Mouse (Mus musculus) heart, postnatal 25 days (tissue): Measurements from ENCODE around the gene Eya2. TPM values are rescaled to one million over a fixed set of nuclear protein-coding genes. Genes with fewer than 3 reads are reported as not detected.
"Not testable (repeated sequence)": the region's sequence is repeated elsewhere in the genome, so short reads cannot be mapped to it uniquely, and the experiment has no call there.

ENCODE experiments used
- DNase-seq: peaks from one replicate; pipeline ENCODE4 v3.0.0; 2022; ENCODE audit warnings: low spot score
- intact Hi-C: fragments of 180-260 bp; cut with DNase I; formaldehyde crosslinking; loops from one replicate; pipeline ENCODE4 v1.15.1; 2025
- total RNA-seq, 2 experiments: library from RNA; stranded (reverse); gene quantifications; 2 replicates each; pipeline ENCODE4 v1.2.3; 2021

Gene Eya2
- total RNA-seq = 1 to 10 TPM; 1.4 to 1.8 TPM

DNA sequence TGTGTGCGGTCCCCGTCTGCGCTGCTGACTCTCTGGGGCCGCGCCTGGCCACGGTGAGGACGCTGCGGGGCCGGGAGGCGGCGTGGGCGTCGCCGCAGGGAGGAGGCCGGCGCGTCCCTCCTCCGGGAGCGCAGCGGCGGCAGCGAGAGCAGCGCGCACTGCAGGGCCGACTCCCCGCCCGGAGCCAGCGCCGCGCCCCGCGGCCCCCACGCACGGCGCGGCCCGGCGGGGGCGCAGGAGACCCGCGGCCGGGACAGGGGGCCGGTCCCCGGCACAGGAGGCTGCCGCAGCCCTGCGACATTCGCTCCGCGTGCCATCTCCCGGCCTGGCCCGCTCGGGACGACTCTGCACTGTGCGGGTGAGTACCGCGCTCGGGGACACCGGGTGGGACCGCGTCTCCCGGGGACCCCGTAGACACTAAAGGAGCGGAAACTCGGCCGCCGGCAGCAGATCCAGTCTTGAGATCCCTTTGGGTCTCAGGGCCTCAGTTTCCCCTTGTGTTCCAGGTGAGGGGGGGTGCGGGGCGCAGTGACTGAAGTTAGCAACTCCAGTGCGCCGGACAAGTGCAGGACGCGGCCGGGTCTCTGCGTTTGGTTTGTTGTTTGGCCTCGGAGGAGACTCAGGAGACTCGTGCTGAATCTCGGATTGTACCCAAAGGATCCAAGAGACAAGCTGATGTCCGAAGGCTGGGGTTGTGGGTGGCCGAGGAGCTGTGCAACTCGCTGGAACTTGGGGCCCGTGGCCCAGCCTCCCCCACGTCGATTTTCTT, at the start of gene Eya2:
TSS of gene Eya2 (plus strand) at position 126 of the 769 bp plus-strand sequence.
- DNase-seq = no peak
- intact Hi-C loops = no loop called here

DNA sequence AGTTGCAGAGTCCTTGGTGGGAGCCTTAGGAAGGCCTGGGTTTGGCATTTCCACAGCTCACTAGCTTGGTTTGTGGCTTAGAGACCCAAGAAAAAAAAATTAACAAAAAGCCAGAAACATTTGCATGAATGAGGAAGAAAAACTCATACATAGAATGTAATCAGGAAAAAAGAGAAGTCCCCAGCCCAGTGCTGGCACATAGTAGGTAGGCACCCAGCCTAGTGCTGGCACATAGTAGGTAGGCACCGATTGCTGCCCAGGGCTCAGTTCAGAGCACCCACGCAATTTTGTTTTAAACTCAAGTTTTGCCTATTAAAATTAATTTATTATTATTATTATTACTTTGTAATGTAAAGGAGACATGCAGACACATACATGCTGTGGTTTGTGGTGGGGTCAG, 49.1 kb upstream of the Eya2 start:
- intact Hi-C loops = no loop called here
- DNase-seq = no peak

DNA sequence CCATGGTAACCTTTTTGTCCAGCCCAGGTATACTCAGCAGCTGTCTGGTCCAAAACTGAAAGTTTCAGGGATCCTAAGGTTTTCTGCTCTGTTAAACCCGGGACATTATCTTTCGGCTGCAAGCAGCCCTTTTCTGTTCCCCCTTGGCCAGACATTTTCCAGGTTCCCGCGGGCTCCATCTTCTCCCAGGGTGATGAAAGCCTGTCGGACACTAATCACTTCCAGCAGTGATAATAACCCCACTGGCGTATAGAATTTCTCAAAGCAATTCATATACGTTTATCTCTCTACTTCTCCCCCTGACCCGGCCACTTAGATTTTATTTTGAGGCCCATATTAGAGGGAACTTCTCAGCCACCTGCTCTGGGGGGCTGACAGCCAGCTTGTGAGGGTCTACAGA, 48.5 kb upstream of the Eya2 start:
- intact Hi-C loops = no loop called here
- no peak for DNase-seq

DNA sequence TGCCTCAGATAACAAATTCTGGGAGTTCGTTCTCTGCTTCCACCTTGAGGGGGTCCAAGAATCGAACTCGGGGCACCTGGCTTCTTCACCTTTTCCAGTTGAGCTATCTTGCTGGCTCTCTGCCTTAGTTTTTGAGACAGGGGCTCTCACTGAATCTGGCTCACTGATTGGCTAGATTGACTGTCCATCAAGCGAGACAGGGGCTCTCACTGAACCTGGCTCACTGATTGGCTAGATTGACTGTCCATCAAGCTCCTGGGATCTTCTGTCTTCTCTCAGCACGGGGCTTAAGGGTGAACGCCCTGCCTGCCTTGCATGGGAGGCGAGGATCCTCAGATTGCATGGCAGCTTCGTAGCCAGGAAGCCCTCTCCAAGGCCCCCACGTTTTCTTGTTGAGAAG, 47.4 kb upstream of the Eya2 start:
- DNase-seq = no peak
- intact Hi-C loops = no loop called here

DNA sequence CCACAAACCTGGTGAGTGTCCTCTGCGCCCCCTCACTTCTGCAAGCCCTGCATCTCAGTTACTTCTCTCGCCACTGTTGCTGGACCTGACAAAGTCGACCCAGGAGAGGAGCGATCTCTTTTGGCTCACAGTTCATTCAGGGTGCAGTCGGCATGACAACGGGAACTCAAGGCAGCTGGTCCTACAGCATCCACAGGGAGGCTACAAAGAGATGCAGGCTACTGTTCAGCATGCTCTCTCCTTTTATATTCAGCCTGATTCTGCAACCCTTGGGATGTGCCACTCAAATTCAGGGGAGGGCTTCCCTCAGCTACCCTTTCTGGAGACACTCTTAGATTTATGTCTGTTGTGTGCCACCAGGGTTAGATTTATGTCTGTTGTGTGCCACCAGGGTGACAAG, 46.2 kb upstream of the Eya2 start:
- DNase-seq = no peak
- intact Hi-C loops = no loop called here

DNA sequence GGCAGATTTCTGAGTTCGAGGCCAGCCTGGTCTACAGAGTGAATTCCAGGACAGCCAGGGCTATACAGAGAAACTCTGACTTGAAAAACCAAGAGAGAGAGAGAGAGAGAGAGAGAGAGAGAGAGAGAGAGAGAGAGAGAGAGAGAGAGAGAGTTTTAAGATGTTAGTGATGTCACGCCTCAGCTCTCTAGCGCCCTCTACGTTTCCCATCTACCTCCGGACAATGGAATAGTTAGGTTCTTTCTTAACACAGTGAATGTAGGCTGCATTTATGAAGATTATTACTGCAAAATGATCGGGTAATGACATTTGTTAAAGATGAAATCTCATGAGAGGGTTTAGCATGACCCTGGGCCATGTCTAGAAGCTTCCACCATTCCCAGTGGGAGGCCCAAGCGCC, 44.4 kb upstream of the Eya2 start:
- DNase-seq, intact Hi-C loops: not testable (repeated sequence)

DNA sequence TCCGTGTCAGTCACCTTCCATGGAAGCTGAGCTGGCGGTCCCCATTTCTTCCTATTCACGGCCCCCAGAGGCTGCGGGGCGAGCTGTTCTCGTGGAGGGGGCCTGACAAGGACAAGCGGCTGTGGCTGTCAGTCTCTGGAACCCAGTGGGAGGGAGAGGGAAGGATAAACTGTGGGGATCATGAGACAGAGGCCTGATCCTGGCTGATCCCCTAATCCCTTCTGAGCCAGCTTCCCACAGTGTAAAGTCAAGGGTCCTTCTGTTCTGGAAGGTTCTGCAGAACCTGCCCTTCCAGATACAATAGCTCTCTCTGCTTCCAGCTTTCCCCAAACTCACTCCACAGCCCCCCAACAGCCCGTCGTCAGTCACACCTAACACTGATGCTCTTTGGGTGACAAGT, 40.8 kb upstream of the Eya2 start:
- intact Hi-C loops = no loop called here
- DNase-seq = no peak

DNA sequence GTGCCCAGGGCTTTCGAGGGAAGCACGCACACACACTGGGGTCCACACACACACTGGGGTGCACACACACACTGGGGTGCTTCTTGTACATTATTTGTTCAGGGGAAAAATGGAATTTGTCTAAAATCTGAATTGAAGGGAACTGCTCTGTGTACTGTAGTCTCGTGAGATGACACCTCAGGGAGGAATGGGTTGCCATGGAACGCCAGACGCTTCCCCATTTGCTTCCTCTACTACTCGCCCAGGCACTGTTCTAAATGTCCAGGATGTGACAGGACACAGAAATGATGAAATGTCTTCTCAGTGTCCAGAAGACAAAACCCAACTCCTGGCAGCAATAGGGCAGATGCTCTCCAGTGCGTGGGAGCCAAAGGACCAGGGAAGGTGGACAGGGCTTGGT, 37.6 kb upstream of the Eya2 start:
- no peak for DNase-seq
- intact Hi-C loops = no loop called here

DNA sequence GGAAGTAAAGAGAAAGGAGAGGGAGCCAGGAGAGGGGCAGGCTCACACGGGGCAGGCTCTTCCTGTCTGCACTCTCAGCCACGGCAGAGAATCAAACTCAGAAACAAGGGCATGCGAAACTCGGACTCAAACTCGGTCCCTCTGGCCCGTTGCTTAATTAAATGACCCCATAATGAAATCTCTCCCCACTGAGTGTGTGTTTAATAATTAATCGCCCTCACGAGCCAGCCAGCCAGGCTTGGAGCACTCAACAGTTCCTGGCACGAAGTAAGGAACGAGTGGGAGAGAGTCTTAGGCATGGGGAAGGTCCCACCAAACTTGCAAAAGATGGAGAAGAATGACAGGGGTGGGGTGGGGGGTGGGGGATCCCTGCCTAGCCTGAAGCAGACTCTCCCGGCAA, 35.9 kb upstream of the Eya2 start:
- intact Hi-C loops = no loop called here
- no peak for DNase-seq

DNA sequence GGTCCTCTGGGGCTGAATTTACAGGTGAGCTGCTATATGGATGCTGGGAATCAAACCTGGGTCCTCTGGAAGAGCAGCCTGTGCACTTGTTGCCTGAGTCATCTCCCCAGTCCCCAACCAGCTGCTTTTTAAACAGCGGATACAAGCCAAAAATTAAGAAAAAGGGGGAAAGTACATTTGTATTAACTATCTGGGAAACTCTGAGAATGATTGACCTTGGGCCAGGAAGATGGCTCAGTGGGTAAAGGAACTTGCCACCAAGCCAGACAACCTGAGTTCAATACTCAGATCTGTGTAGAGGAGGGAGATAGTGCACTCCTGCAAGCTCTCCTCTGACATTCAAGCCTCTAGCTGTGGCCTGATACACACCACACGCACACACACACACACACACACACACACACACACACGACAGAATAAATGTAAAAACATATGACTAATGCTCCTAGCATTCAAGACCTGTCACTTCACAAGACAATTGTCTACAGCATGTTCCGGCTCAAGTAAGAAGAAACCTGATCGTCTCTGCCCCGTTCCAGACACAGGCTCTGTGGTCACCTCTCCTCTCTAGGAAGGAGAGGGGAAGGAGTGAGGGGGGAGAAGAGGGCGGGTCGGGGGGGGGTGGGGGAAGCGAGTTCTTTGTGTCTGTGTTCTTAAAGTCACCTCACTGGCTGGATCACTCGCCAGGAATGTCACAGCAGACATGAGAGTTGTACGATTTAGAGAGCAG, 35.2 kb upstream of the Eya2 start:
- intact Hi-C loops = no loop called here
- no peak for DNase-seq

DNA sequence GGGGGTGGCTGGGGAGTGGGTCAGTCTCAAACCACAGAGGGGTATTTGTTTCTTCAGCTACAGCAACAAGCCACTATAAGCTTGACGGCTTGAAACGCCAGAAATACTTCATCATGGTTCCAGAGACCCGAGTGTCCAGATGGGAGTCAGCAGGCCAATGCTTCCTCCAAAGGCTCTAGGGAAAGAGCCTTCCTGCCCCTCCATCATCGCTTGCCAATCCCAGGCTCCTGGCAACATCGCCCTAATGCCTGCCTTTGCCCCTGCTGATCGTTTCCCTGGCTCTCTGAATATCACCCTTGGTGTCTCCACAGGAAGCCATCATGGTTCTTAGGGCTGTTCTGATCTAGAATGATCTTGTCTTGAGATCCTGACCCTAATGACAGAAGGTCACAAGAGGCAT, 33.0 kb upstream of the Eya2 start:
- no peak for DNase-seq

DNA sequence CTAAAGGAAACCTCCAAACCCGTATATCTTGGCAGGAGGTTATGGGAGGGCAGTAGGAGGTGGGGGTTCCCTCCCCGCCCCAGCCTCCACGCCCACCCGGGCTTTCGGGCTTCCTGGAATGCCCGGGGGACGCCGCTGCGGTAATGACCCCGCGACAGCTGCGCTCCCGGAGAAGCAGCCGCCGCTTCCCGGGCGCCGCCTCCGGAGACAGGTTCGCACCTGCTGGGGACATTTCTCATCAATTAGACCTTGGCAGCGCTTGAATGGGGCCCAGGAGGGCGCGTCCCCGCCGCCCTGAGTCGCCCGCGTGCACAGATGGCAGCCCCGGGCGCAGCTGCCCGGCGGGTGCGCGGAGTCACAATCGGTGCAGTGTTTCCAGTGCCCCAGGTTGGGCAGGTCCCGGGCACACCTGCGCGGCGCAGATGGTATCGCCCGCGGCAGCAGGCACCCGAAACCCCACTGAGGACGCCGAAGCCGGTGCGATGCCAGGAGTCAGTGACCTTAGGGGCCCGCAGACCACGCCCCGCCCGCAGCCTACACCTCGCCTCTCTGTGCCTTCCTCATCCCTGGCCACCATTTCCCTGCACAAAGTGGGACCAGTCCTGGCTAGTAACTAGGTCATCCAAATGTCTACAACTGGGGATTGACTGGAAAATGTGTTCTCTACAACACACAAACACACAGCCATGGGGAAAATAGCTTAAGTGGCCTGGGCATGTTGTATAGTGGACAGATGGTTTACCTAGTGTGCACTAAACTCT, 31.4 kb upstream of the Eya2 start:
- no peak for DNase-seq

More for the DNA sequence above, 33.0 kb upstream of the Eya2 start:
- intact Hi-C loops = no loop called here

DNA sequence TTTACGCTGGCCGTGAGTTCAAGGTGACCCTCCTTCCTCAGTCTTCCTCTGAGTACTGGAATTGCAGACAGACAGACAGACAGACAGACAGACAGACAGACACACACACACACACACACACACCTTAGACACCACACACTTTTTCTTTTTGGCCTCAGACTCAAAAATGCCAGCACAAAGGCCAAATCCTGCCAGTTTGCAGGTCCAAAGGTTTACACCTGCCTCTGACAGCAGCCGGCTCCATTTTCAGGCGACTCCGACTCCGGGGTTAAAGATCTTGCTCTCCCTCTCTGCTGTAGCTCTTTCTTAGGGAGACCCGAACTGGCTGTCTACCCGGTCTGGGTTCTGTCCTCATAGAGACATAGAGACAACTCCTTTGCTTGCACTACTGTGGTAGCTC, 30.7 kb upstream of the Eya2 start:
- no peak for DNase-seq
- intact Hi-C loops = no loop called here

More for the DNA sequence above, 31.4 kb upstream of the Eya2 start:
- intact Hi-C loops = no loop called here

DNA sequence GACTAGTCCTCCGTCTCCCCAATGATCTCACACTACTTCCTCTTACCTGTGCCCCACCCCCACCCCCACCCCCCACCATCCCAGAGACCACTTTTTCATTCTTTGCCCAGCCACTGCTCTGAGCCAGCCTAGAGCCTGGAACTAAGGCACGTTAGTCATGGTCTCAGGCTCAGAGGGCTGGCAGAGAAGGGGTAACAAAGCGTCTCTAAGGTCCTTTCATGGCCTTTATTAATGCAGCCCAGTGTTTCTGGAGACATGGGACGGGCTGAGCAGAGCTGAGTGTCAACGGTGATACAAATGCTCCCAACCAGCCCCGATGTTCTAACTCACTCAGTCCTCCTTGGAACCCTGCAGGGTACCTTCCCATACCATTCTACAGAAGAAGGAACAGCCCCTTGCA, 30.2 kb upstream of the Eya2 start:
- no peak for DNase-seq
- intact Hi-C loops = no loop called here

DNA sequence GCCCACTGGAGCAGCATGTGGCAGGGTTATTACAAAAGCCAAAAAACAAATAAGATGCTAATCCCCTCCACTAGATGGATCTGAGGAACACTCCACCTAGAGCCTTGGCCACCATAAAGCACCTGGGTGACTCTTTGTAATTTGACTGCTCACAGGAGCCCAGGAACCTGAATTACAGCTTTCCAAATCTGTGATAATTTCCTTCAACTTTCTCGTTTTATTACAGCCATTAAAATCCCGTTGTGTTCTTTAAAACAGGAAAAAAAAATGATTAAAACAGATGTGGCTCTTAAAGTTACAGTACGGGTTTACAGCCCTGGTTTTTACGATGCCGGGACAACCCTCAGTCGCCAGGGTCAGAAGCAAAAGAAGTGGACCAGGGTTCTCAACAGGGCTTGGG, 27.9 kb upstream of the Eya2 start:
- intact Hi-C loops = no loop called here
- DNase-seq = no peak

DNA sequence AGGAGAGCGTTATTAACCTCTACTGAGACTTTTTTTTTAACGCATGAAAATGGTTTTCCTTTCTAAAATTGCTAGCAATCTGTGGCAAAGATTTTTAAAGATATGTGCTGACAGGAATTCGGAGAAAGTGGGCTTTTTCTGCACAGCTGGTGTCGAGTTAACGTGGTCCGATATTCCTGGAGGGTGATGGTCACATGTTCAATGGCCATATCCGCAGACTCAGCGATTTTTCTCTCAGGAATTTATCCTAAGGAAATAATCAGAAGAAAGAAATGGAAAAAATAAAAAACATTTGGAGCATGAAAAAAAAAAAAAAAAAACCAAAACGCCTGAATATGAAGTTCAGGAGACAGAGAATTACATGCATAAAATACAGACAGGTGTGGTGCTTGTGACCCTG, 27.0 kb upstream of the Eya2 start:
- intact Hi-C loops = no loop called here
- DNase-seq = no peak

DNA sequence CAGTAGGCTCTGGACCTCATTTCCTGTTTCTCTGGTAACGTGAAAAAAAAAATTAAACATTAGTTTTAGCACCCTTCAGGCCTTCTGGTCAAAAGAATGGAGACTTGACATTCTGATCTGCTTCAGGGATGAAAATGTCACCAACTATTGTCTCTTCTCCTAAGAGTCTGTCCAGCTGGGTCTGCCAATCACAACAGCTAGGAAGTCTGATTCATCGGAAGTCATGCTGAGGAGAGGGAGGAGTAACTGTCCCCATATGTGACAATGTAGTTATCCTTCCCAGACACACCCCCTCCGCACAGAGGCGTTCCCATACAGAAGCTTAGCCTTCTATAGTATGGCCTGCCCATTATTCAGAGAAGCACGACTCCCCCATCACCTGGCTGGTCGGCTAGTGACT, 25.9 kb upstream of the Eya2 start:
- DNase-seq = no peak
- intact Hi-C loops = no loop called here

DNA sequence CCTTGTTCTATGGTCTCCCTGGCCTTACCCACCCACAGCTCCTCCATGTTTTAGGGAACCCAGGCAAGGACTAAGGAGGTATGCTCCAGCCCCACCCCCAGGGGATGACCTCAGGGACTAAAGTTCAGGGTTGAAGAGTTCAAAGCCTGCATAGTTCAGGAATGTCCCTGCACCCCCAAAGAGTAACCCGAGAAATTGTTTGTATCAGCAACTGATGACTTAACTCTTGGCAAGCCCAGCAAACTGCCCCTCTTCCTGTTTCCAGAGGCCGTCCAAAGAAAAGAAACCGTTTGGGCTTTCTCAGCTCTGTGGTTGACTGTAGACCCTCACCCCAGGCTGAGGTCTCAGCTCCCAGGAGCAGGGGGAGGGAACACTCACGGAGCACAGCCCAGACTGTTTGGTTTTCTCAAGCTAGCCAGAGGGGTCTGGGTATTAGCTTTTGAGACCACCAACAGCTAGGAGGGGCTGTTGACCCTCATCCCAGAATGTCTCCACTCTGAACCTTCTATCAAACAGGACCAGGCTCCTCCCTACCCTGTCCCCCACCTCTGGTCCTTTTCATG, 23.5 kb upstream of the Eya2 start:
- DNase-seq = no peak
- intact Hi-C loops = no loop called here

DNA sequence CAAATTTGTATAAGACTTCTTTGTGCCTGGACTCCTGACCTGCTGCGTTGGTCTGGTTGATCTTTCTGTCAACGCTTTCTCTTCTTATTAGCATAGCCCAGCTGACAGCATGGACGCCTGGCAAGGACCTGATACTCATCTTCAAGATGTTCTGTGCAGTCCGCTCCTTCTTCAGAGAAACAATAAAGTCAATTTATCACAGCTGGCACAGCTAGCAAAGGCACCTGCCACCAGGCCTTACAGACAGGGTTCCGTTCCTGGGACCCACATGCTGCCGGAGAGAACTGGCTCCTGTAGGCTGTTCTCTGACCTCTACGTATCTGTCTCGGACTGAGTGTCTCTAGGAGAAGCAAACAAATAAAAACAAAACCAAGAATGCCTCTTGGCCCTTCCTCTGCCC, 11.8 kb upstream of the Eya2 start:
- no peak for DNase-seq
- intact Hi-C loops = no loop called here

DNA sequence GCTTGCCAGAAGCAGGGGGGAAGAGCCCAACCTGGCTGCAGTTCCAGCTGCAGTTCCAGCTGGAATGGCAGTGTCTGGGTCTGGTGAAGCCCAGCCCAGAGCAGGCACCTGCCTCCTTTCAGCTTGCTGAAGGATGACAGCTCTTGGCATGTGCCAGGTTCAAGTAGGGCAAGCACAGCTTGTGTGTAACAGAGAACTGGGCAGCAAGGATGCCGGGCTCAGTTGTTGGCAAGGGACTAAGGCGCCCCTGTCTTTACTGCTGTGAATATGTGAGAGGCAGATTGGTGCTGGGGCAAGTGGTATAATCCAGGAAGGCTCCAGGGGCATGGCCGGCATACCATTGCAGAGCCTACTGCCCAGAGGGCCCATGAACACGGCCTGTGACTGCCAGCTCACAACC, 11.3 kb upstream of the Eya2 start:
- intact Hi-C loops = no loop called here

DNA sequence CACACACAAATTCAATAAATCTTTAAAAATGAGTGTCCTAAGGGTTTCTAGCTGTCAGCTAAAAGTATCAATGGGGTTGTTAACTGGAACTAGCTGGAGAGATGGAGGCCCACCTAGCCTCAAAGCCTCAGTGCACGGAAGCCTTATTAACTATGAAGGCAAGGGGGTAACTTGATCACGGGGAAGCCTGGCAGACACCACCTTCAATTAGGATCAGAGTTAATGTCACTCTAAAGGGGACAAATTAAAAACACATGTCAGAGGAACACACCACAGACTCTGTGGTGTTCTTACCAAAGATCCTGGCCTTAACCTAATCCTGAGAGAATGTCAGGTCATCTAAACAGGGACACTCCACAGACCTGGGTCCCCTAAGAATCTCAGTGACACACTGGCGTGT, 10.3 kb upstream of the Eya2 start:
- DNase-seq = no peak
- intact Hi-C loops = no loop called here

More for the DNA sequence above, 11.3 kb upstream of the Eya2 start:
- DNase-seq = no peak
